Mouse (Mus musculus) small intestine, adult 2 months (tissue): ENCODE measurements at regions not wholly inside any gene's neighbourhood (a gene's known extent, or its start where the extent isn't known, plus 50 kb on each side); places are given as distances from the start of the nearest gene placed in this dataset.

Experiments used
- H3K27ac ChIP-seq: fragments of 200-500 bp; 2 replicates; pipeline ENCODE4 v1.5.1; 2012; ENCODE audit warnings: low read depth, low read length, control low read depth, inconsistent platforms; ENCODE audit not compliant: insufficient read depth
- H3K27me3 ChIP-seq: fragments of 200-500 bp; 2 replicates; pipeline ENCODE4 v1.6.1; 2012; ENCODE audit warnings: mild to moderate bottlenecking, moderate library complexity, low read length, inconsistent platforms; ENCODE audit not compliant: control insufficient read depth, insufficient read depth
- H3K36me3 ChIP-seq: fragments of 200-500 bp; 2 replicates; pipeline ENCODE4 v1.6.1; 2012; ENCODE audit warnings: mild to moderate bottlenecking, low read length, control low read depth, inconsistent platforms; ENCODE audit not compliant: control insufficient read depth, insufficient read depth
- H3K4me1 ChIP-seq: fragments of 200-500 bp; 2 replicates; pipeline ENCODE4 v1.6.1; 2012; ENCODE audit warnings: low read length, inconsistent platforms, mixed read lengths; ENCODE audit not compliant: control insufficient read depth, insufficient read depth, insufficient read length
- H3K4me3 ChIP-seq: fragments of 200-500 bp; 2 replicates; pipeline ENCODE4 v1.5.1; 2012; ENCODE audit warnings: low read depth, mild to moderate bottlenecking, control low read depth, inconsistent platforms, low read length, moderate library complexity
- CTCF ChIP-seq: fragments of 200-500 bp; IDR thresholded peaks from 2 replicates; pipeline ENCODE4 v1.5.1; 2012; ENCODE audit warnings: low read depth, mild to moderate bottlenecking, control low read depth, inconsistent platforms, low read length, moderate library complexity, mixed read lengths; ENCODE audit not compliant: insufficient replicate concordance, insufficient read length; ENCODE audit errors: extremely low read depth
- POLR2A ChIP-seq: fragments of 200-500 bp; IDR thresholded peaks from 2 replicates; pipeline ENCODE4 v1.6.1; 2012; ENCODE audit warnings: low read depth, mild to moderate bottlenecking, control low read depth, inconsistent platforms, low read length, moderate library complexity
- WGBS: fragments of 180-500 bp; shearing (Covaris S2); methylation state at CpG from one replicate; pipeline ENCODE4 v1.1.7; 2018; 5-methylcytosine and 5-hydroxymethylcytosine counted together

- H3K36me3 ChIP-seq = no peaks in the 10 kb centered on the region
These were observed 135.0 kb upstream of the Dapk1 start for GRCm38 (mm10) chr13:60466553-60467313.

GRCm38 (mm10) chr13:60467821-60468579, 133.7 kb upstream of the Dapk1 start:
- Histone ChIP-seq H3K27me3 (no peaks in the 10 kb centered on the region), H3K36me3 (no peaks in the 10 kb centered on the region), H3K27ac (no peak overlapping the region), H3K4me1 (no peaks in the 10 kb centered on the region), H3K4me3 (no peak overlapping the region)
- TF ChIP-seq CTCF (no peak), POLR2A (no peak)
- WGBS = 23% methylated on average over 11 of the region's 11 CpGs

More at GRCm38 (mm10) chr13:60466553-60467313, 135.0 kb upstream of the Dapk1 start:
- H3K27ac ChIP-seq = no peak overlapping the region
- H3K4me1 ChIP-seq = no peaks in the 10 kb centered on the region
- H3K4me3 ChIP-seq = no peak overlapping the region
- WGBS = 72% methylated on average over 5 of the region's 5 CpGs
- no peaks in the 10 kb centered on the region for H3K27me3 ChIP-seq
- TF ChIP-seq CTCF (no peak), POLR2A (no peak)

GRCm38 (mm10) chr13:60470426-60471398, 131.0 kb upstream of the Dapk1 start:
- no peak overlapping the region for H3K4me3 ChIP-seq
- no peak overlapping the region for H3K27ac ChIP-seq
- TF ChIP-seq POLR2A (no peak), CTCF (no peak)
- 51% methylated on average over 17 of the region's 17 CpGs for WGBS
- H3K36me3 ChIP-seq = no peaks in the 10 kb centered on the region
- no peaks in the 10 kb centered on the region for H3K4me1 ChIP-seq
- no peaks in the 10 kb centered on the region for H3K27me3 ChIP-seq

- no peak overlapping the region for H3K4me3 ChIP-seq
- H3K27ac ChIP-seq = no peak overlapping the region
- H3K27me3 ChIP-seq = no peaks in the 10 kb centered on the region
- H3K4me1 ChIP-seq = no peaks in the 10 kb centered on the region
- TF ChIP-seq POLR2A = no peak
- TF ChIP-seq CTCF = no peak
- 76% methylated on average over 5 of the region's 5 CpGs for WGBS
- H3K36me3 ChIP-seq = no peaks in the 10 kb centered on the region
These were observed 130.1 kb upstream of the Dapk1 start for GRCm38 (mm10) chr13:60471602-60472001.

- Histone ChIP-seq H3K27me3 (no peaks in the 10 kb centered on the region), H3K4me1 (peaks cover 6% of the 10 kb centered on the region; the same call in 1 of the 2 replicates), H3K4me3 (no peak overlapping the region), H3K27ac (no peak overlapping the region), H3K36me3 (no peaks in the 10 kb centered on the region)
- 78% methylated on average over 2 of the region's 2 CpGs for WGBS
- TF ChIP-seq CTCF (no peak), POLR2A (no peak)
These were observed 125.4 kb upstream of the Dapk1 start for GRCm38 (mm10) chr13:60476366-60476765.

GRCm38 (mm10) chr13:60478301-60478700, 123.4 kb upstream of the Dapk1 start:
- no peak overlapping the region for H3K4me3 ChIP-seq
- H3K4me1 ChIP-seq = peaks cover 6% of the 10 kb centered on the region; the same call in 1 of the 2 replicates
- H3K36me3 ChIP-seq = no peaks in the 10 kb centered on the region
- 78% methylated on average over 6 of the region's 6 CpGs for WGBS
- TF ChIP-seq POLR2A (no peak), CTCF (no peak)
- H3K27ac ChIP-seq = no peak overlapping the region
- H3K27me3 ChIP-seq = no peaks in the 10 kb centered on the region
